Mouse (Mus musculus) hindbrain, embryonic 12.5 days (tissue): Measurements from ENCODE around the gene Qrich2. TPM values are rescaled to one million over a fixed set of nuclear protein-coding genes. Genes with fewer than 3 reads are reported as not detected.
"Not testable (repeated sequence)": the region's sequence is repeated elsewhere in the genome, so short reads cannot be mapped to it uniquely, and the experiment has no call there.

ENCODE experiments used
- ATAC-seq: fragments of 200-750 bp; cut with Nextera tagmentation; 2 replicates; pipeline ENCODE4 v1.8.0; 2017; ENCODE audit warnings: moderate TSS enrichment; ENCODE audit not compliant: low FRiP score
- H3K27ac ChIP-seq: fragments of 300-500 bp; sonication (generic); 2 replicates; pipeline ENCODE4 v1.5.1; 2016; ENCODE audit warnings: mild to moderate bottlenecking
- H3K27me3 ChIP-seq: fragments of 300-500 bp; sonication (generic); 2 replicates; pipeline ENCODE4 v1.6.1; 2016; ENCODE audit warnings: mild to moderate bottlenecking
- H3K36me3 ChIP-seq: fragments of 300-500 bp; sonication (generic); 2 replicates; pipeline ENCODE4 v1.6.1; 2016; ENCODE audit warnings: mild to moderate bottlenecking
- H3K4me1 ChIP-seq: fragments of 300-500 bp; sonication (generic); 2 replicates; pipeline ENCODE4 v1.6.1; 2016
- H3K4me2 ChIP-seq: fragments of 300-500 bp; sonication (generic); replicated peaks from 2 replicates; pipeline ENCODE4 v1.6.1; 2016; ENCODE audit warnings: mild to moderate bottlenecking
- H3K4me3 ChIP-seq: fragments of 300-500 bp; sonication (generic); 2 replicates; pipeline ENCODE4 v1.5.1; 2016; ENCODE audit warnings: mild to moderate bottlenecking
- H3K9ac ChIP-seq: fragments of 300-500 bp; sonication (generic); 2 replicates; pipeline ENCODE4 v1.6.1; 2016; ENCODE audit warnings: mild to moderate bottlenecking, moderate library complexity
- H3K9me3 ChIP-seq: fragments of 300-500 bp; sonication (generic); replicated peaks from 2 replicates; pipeline ENCODE4 v1.6.1; 2016; ENCODE audit warnings: mild to moderate bottlenecking
- WGBS: fragments of 180-500 bp; shearing (Covaris S2); methylation state at CpG from one replicate; pipeline ENCODE4 v1.1.7; 2016; 5-methylcytosine and 5-hydroxymethylcytosine counted together
- polyA plus RNA-seq: library from polyadenylated mRNA; unstranded; fragments of >200 nt; fragmentation: Nextera tagmentation; extraction: Ambion mirVana; gene quantifications from 2 replicates; pipeline ENCODE4 v1.2.1, GENCODE M21; 2016

Qrich2 gene
- polyA plus RNA-seq, 1 experiment from 2014 or later, result 0.18 TPM

DNA sequence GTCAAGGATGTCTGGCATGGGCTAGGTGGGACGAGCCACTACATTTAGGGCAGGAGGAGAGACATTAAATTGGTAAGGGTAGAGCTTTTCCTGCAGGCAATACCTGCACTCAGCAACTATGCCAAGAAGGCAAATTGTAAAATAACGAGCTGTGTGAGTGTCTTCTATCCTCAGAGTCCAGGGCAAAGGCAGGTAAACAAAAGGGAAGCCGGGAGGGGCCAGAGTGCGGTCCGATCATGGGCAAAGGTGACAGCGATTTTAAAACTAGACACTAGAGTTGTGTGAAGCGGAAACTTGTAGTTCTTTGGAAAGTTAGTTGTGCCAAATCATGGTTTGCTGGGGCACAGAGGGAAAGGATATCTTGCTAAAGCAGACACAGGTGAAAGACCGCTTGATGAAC lies 18.2 kb upstream of the Qrich2 start:
- H3K4me2 ChIP-seq, result no peak overlapping the region
- ATAC-seq, result no peak

DNA sequence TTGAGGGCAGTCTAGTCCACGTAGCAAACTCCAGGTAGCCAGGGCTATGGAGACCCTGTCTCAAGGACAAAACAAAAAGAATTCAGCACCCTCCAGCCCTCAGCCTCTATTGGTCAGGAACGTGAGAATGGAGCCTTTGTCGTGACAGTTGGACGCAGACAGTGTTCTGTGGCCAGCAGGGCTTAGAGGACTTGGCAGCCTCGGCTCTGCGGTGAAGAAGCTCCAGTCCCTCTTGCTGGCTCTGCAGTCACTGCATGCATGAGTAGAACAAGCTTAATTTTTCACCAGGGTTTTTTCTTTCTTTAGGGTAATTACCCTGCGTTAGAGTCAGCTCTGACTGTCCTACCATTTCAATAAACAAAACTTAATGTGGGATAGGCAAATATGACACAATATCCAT lies 15.7 kb upstream of the Qrich2 start:
- no peak overlapping the region for H3K4me2 ChIP-seq
- no peak for ATAC-seq
- H3K27ac ChIP-seq, result no peak overlapping the region
- WGBS, result 83% methylated on average over 7 of the region's 7 CpGs
- H3K9me3 ChIP-seq, result no peaks in the 10 kb centered on the region
- H3K27me3 ChIP-seq, result no peaks in the 10 kb centered on the region
- H3K4me3 ChIP-seq, result no peak overlapping the region
- H3K9ac ChIP-seq, result no peak overlapping the region
- peaks cover 91% of the 10 kb centered on the region for H3K36me3 ChIP-seq
- no peaks in the 10 kb centered on the region for H3K4me1 ChIP-seq

More for the DNA sequence above, 18.2 kb upstream of the Qrich2 start:
- no peaks in the 10 kb centered on the region for H3K27me3 ChIP-seq
- 93% methylated on average over 8 of the region's 8 CpGs for WGBS
- H3K9ac ChIP-seq, result no peak overlapping the region
- no peak overlapping the region for H3K27ac ChIP-seq
- H3K36me3 ChIP-seq, result peaks cover 75% of the 10 kb centered on the region
- peaks cover 7% of the 10 kb centered on the region for H3K4me1 ChIP-seq
- H3K9me3 ChIP-seq, result 0 out of 2 replicates have a peak, but pooled peaks cover 5% of the 10 kb centered on the region
- no peak overlapping the region for H3K4me3 ChIP-seq

- 95% methylated on average over 8 of the region's 8 CpGs for WGBS
- no peak for ATAC-seq
- Histone ChIP-seq H3K9me3 (no peaks in the 10 kb centered on the region), H3K27me3 (no peaks in the 10 kb centered on the region), H3K4me2 (no peak overlapping the region), H3K36me3 (peaks cover 92% of the 10 kb centered on the region), H3K9ac (no peak overlapping the region), H3K4me1 (no peaks in the 10 kb centered on the region), H3K4me3 (no peak overlapping the region), H3K27ac (no peak overlapping the region)
Measured at GRCm38 (mm10) chr11:116480975-116481374, 14.9 kb upstream of the Qrich2 start.

DNA sequence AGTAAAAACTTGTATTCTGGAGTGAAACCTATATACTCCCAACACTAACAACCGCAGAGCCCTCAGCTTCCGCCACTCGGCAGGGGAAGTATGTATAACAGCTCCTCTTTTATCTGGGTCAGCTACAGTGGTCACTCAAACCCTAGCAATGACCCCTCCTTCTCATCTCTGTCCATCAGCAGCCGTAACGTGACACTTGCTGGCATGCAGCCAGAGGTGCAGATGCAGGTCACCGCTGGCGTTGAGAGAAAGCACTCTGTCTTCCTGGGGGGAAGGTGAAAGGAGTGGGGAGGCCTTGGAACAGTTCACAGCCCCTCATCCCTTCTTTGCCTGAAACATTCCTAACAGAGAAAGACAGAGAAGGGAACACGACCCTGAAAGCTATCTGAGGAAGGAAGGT lies 13.8 kb upstream of the Qrich2 start:
- Histone ChIP-seq H3K27ac (no peak overlapping the region), H3K4me2 (no peak overlapping the region), H3K9me3 (no peaks in the 10 kb centered on the region), H3K36me3 (peaks cover 91% of the 10 kb centered on the region), H3K9ac (no peak overlapping the region), H3K27me3 (no peaks in the 10 kb centered on the region), H3K4me3 (no peak overlapping the region), H3K4me1 (no peaks in the 10 kb centered on the region)
- WGBS, result 53% methylated on average over 8 of the region's 8 CpGs
- ATAC-seq, result no peak

DNA sequence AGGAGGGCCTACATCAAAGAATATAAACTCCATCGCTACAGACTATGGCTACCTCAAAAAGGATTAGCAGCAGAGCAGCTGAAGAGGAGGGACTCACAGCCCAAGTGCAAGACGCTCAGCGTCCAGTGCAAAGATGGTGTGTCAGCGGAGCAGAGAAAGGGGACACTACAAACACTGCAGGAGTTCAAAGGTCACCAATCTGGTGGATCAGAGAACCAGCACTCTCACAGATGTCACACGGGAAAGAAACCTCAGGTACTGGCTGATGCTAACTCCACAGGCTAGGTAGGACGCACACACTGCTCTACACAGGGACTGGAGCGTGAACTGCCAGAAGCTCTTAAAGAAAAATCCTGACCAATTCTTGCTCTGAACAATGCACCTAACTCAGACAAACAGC lies 12.9 kb upstream of the Qrich2 start:
- Histone ChIP-seq H3K36me3 (peaks cover 89% of the 10 kb centered on the region), H3K27ac (no peak overlapping the region), H3K4me1 (no peaks in the 10 kb centered on the region), H3K27me3 (no peaks in the 10 kb centered on the region), H3K9me3 (no peaks in the 10 kb centered on the region), H3K4me3 (no peak overlapping the region), H3K9ac (no peak overlapping the region), H3K4me2 (no peak overlapping the region)
- no peak for ATAC-seq
- WGBS, result 80% methylated on average over 7 of the region's 7 CpGs

GRCm38 (mm10) chr11:116477160-116477759 lies 11.2 kb upstream of the Qrich2 start:
- H3K27ac ChIP-seq, result no peak overlapping the region
- H3K27me3 ChIP-seq, result no peaks in the 10 kb centered on the region
- H3K4me3 ChIP-seq, result no peak overlapping the region
- no peak overlapping the region for H3K9ac ChIP-seq
- H3K36me3 ChIP-seq, result peaks cover 95% of the 10 kb centered on the region
- no peak for ATAC-seq
- 84% methylated on average over 15 of the region's 15 CpGs for whole genome bisulfite sequencing
- no peaks in the 10 kb centered on the region for H3K4me1 ChIP-seq
- no peak overlapping the region for H3K4me2 ChIP-seq
- no peaks in the 10 kb centered on the region for H3K9me3 ChIP-seq

DNA sequence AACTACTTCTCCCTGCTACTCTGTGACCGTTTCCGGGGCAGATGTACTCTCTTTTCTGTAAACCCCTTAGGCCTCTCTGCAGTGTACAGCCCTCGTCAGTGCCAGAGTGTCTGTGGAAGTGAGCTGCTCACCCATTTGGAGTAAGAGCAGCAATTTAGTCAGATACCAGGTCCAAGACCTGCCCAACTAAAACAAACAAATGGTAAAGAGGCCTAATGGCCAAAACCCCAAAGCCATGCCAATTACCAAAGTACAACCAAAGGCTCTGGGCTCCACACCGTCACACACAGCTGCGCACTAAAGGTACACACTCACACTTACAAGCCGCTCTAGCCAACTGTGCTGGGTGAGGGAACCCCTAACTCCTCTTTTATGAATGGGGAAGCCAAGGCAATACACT lies 10.7 kb upstream of the Qrich2 start:
- no peak overlapping the region for H3K4me2 ChIP-seq
- H3K36me3 ChIP-seq, result peaks cover 95% of the 10 kb centered on the region
- 94% methylated on average over 6 of the region's 6 CpGs for WGBS
- H3K27ac ChIP-seq, result no peak overlapping the region
- no peak overlapping the region for H3K4me3 ChIP-seq
- no peaks in the 10 kb centered on the region for H3K27me3 ChIP-seq
- ATAC-seq, result no peak
- no peaks in the 10 kb centered on the region for H3K9me3 ChIP-seq
- no peak overlapping the region for H3K9ac ChIP-seq
- H3K4me1 ChIP-seq, result no peaks in the 10 kb centered on the region

GRCm38 (mm10) chr11:116476041-116476440 lies 10.0 kb upstream of the Qrich2 start:
- no peak overlapping the region for H3K4me2 ChIP-seq
- H3K36me3 ChIP-seq, result peaks cover 95% of the 10 kb centered on the region
- WGBS, result 89% methylated on average over 10 of the region's 10 CpGs
- no peak overlapping the region for H3K27ac ChIP-seq
- no peak overlapping the region for H3K9ac ChIP-seq
- no peaks in the 10 kb centered on the region for H3K27me3 ChIP-seq
- H3K4me1 ChIP-seq, result no peaks in the 10 kb centered on the region
- no peak for ATAC-seq
- H3K9me3 ChIP-seq, result no peaks in the 10 kb centered on the region
- H3K4me3 ChIP-seq, result no peak overlapping the region

- no peak overlapping the region for H3K4me2 ChIP-seq
- H3K4me3 ChIP-seq, result no peak overlapping the region
- H3K9me3 ChIP-seq, result no peaks in the 10 kb centered on the region
- no peak overlapping the region for H3K9ac ChIP-seq
- WGBS, result 87% methylated on average over 4 of the region's 4 CpGs
- no peak for ATAC-seq
- H3K27ac ChIP-seq, result no peak overlapping the region
- H3K27me3 ChIP-seq, result no peaks in the 10 kb centered on the region
- H3K36me3 ChIP-seq, result peaks cover 73% of the 10 kb centered on the region
- H3K4me1 ChIP-seq, result no peaks in the 10 kb centered on the region
Measured at GRCm38 (mm10) chr11:116472275-116472674, 6.2 kb upstream of the Qrich2 start.

- H3K9me3 ChIP-seq, result no peaks in the 10 kb centered on the region
- 88% methylated on average over 4 of the region's 4 CpGs for WGBS
- no peak for ATAC-seq
Measured at GRCm38 (mm10) chr11:116470896-116471295, 4.9 kb upstream of the Qrich2 start.

GRCm38 (mm10) chr11:116470249-116470648 lies 4.2 kb upstream of the Qrich2 start:
- no peak for ATAC-seq

More at GRCm38 (mm10) chr11:116470896-116471295, 4.9 kb upstream of the Qrich2 start:
- Histone ChIP-seq H3K9ac (no peak overlapping the region), H3K4me1 (no peaks in the 10 kb centered on the region), H3K4me2 (no peak overlapping the region), H3K27me3 (no peaks in the 10 kb centered on the region), H3K27ac (no peak overlapping the region), H3K36me3 (peaks cover 59% of the 10 kb centered on the region), H3K4me3 (no peak overlapping the region)

GRCm38 (mm10) chr11:116468338-116468737 lies 2.3 kb upstream of the Qrich2 start:
- H3K36me3 ChIP-seq, result peaks cover 37% of the 10 kb centered on the region
- not testable (repeated sequence) for H3K4me2 ChIP-seq, H3K27ac ChIP-seq, H3K4me3 ChIP-seq, ATAC-seq, H3K27me3 ChIP-seq, H3K9me3 ChIP-seq, H3K9ac ChIP-seq, H3K4me1 ChIP-seq
- 81% methylated on average over 3 of the region's 3 CpGs for WGBS

More at GRCm38 (mm10) chr11:116470249-116470648, 4.2 kb upstream of the Qrich2 start:
- Histone ChIP-seq H3K36me3 (peaks cover 53% of the 10 kb centered on the region), H3K27ac (no peak overlapping the region), H3K4me1 (no peaks in the 10 kb centered on the region), H3K27me3 (no peaks in the 10 kb centered on the region), H3K4me2 (no peak overlapping the region), H3K4me3 (no peak overlapping the region), H3K9me3 (no peaks in the 10 kb centered on the region), H3K9ac (no peak overlapping the region)
- 86% methylated on average over 3 of the region's 3 CpGs for WGBS

- Histone ChIP-seq H3K4me1 (peaks cover 6% of the 10 kb centered on the region; the same call in 1 of the 2 replicates), H3K9ac (no peak overlapping the region), H3K4me3 (no peak overlapping the region), H3K36me3 (no peaks in the 10 kb centered on the region), H3K27ac (no peak overlapping the region), H3K27me3 (no peaks in the 10 kb centered on the region), H3K4me2 (no peak overlapping the region), H3K9me3 (no peaks in the 10 kb centered on the region)
- ATAC-seq, result no peak
- 8% methylated on average over 2 of the region's 2 CpGs for WGBS
Measured at GRCm38 (mm10) chr11:116463833-116464232, 2.2 kb downstream of the Qrich2 start.
